Mouse (Mus musculus) kidney, embryonic 16.5 days (tissue): ENCODE measurements around the gene Ifi213. TPM values are rescaled to one million over a fixed set of nuclear protein-coding genes. Genes with fewer than 3 reads are reported as not detected.
"Not testable (repeated sequence)": the region's sequence is repeated elsewhere in the genome, so short reads cannot be mapped to it uniquely, and the experiment has no call there.

Experiments
- ATAC-seq: fragments of 200-750 bp; cut with Nextera tagmentation; 2 replicates; pipeline ENCODE4 v1.8.0; 2017; ENCODE audit warnings: moderate TSS enrichment; ENCODE audit not compliant: low FRiP score, low TSS enrichment
- H3K27ac ChIP-seq: fragments of 300-500 bp; sonication (generic); 2 replicates; pipeline ENCODE4 v1.5.1; 2014; ENCODE audit warnings: low read length
- H3K27me3 ChIP-seq: fragments of 300-500 bp; sonication (generic); 2 replicates; pipeline ENCODE4 v1.6.1; 2014; ENCODE audit warnings: low read length, control low read depth, mixed read lengths; ENCODE audit not compliant: insufficient read depth
- H3K36me3 ChIP-seq: fragments of 300-500 bp; sonication (generic); 2 replicates; pipeline ENCODE4 v1.6.1; 2014; ENCODE audit warnings: low read length, control low read depth, mixed read lengths; ENCODE audit not compliant: insufficient read depth
- H3K4me1 ChIP-seq: fragments of 300-500 bp; sonication (generic); 2 replicates; pipeline ENCODE4 v1.6.1; 2014; ENCODE audit warnings: low read length, control low read depth, mixed read lengths; ENCODE audit not compliant: insufficient read depth
- H3K4me2 ChIP-seq: fragments of 300-500 bp; sonication (generic); replicated peaks from 2 replicates; pipeline ENCODE4 v1.6.1; 2014; ENCODE audit warnings: low read depth, low read length
- H3K4me3 ChIP-seq: fragments of 300-500 bp; sonication (generic); 2 replicates; pipeline ENCODE4 v1.5.1; 2014; ENCODE audit warnings: mild to moderate bottlenecking, low read length
- H3K9ac ChIP-seq: fragments of 300-500 bp; sonication (generic); replicated peaks from 2 replicates; pipeline ENCODE4 v1.6.1; 2014; ENCODE audit warnings: low read length
- H3K9me3 ChIP-seq: fragments of 300-500 bp; sonication (generic); 2 replicates; pipeline ENCODE4 v1.6.1; 2016; ENCODE audit warnings: low read length, control low read depth
- WGBS: fragments of 180-500 bp; shearing (Covaris S2); extraction: QIAGEN DNeasy Blood & Tissue Kit; methylation state at CpG from one replicate; pipeline ENCODE4 v1.1.7; 2014; 5-methylcytosine and 5-hydroxymethylcytosine counted together
- polyA plus RNA-seq: library from polyadenylated mRNA; unstranded; fragments of >200 nt; fragmentation: Nextera tagmentation; extraction: Ambion mirVana; gene quantifications from 2 replicates; pipeline ENCODE4 v1.2.1, GENCODE M21; 2015

Gene Ifi213
- 0.26 TPM in 1 of 2 replicates, not detected in the other for polyA plus RNA-seq

DNA sequence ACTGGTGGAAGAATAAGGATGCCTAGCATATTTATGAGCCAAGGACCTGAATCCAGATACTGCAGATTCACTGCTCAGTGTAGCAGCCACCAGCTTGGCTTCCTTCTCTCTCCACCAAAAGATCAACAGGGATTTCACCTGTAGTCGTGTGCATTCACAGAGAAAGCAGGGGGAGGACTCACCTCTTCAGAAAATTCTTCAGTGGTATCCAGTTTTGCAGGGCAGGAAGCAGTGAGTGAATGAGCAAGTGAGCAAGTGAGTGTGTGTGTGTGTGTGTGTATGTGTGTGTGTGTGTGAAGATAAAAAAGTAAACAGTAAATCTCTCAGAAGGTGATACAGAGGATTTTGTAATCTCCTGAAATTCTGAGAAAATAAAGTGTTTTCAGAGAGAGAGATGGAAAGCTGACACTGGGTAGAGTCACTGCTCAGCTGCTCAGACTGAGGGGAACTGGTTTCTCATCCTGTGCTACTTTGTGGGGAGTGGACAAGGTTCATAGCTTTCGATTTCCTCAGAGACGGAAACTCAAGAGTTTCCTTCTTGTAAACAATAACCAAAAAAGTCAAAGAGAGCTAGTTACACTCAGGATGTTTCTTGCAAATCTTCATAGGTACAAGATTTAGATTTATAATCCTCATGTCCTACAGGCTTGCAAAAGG, at the start of gene Ifi213:
Gene Ifi213 (minus strand): TSS at position 437 of the 657 bp plus-strand sequence.
- H3K4me2 ChIP-seq, H3K27ac ChIP-seq, H3K36me3 ChIP-seq, H3K9ac ChIP-seq, H3K9me3 ChIP-seq, H3K4me3 ChIP-seq, H3K27me3 ChIP-seq, ATAC-seq, H3K4me1 ChIP-seq: not testable (repeated sequence)
- WGBS: 66% methylated on average over 3 of the region's 3 CpGs

DNA sequence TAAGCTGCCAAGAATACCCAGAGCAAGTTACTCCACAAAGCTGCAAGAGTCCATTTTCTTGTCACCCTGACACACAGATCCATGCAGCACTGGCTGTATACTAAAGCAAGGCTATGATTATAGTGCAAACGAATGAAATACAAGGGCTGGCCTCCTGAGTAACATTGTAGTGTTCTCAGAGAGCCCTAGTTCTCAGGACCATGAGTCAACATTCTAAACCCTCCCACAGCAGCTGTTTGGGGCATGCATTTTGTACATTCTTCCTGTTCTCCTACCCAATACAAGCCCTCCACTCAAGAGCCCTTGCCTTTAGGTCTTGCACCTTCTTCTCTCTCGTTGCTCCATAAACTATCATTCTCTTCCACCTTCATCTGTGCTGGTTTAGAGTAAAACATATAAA, 46.3 kb upstream of the Ifi213 start:
- no peak for ATAC-seq
- H3K36me3 ChIP-seq: no peaks in the 10 kb centered on the region
- WGBS: 78% methylated on average over 2 of the region's 2 CpGs
- no peaks in the 10 kb centered on the region for H3K9me3 ChIP-seq
- no peak overlapping the region for H3K4me2 ChIP-seq
- no peaks in the 10 kb centered on the region for H3K27me3 ChIP-seq
- H3K4me1 ChIP-seq: no peaks in the 10 kb centered on the region
- no peak overlapping the region for H3K27ac ChIP-seq
- H3K9ac ChIP-seq: no peak overlapping the region
- no peak overlapping the region for H3K4me3 ChIP-seq

- 84% methylated on average over 5 of the region's 5 CpGs for WGBS
- H3K27ac ChIP-seq: no peak overlapping the region
- H3K9me3 ChIP-seq: no peaks in the 10 kb centered on the region
- no peak overlapping the region for H3K9ac ChIP-seq
- ATAC-seq: no peak
- no peak overlapping the region for H3K4me3 ChIP-seq
- H3K4me1 ChIP-seq: no peaks in the 10 kb centered on the region
- H3K4me2 ChIP-seq: no peak overlapping the region
- no peaks in the 10 kb centered on the region for H3K36me3 ChIP-seq
- no peaks in the 10 kb centered on the region for H3K27me3 ChIP-seq
These were observed 35.0 kb upstream of the Ifi213 start for GRCm38 (mm10) chr1:173633969-173634645.

- H3K9ac ChIP-seq, H3K9me3 ChIP-seq, H3K4me3 ChIP-seq, H3K4me1 ChIP-seq, ATAC-seq, H3K27ac ChIP-seq, H3K4me2 ChIP-seq, H3K36me3 ChIP-seq, H3K27me3 ChIP-seq: not testable (repeated sequence)
- 87% methylated on average over 2 of the region's 2 CpGs for WGBS
These were observed 31.5 kb upstream of the Ifi213 start, which contains the start of gene Ifi209 for GRCm38 (mm10) chr1:173630622-173631021. Ifi209 (plus strand) TSS chr1:173630917.

GRCm38 (mm10) chr1:173626686-173627085, 27.6 kb upstream of the Ifi213 start:
- Histone ChIP-seq H3K4me3 (no peak overlapping the region), H3K9me3 (no peaks in the 10 kb centered on the region), H3K27me3 (no peaks in the 10 kb centered on the region), H3K36me3 (no peaks in the 10 kb centered on the region), H3K4me2 (no peak overlapping the region), H3K4me1 (no peaks in the 10 kb centered on the region), H3K27ac (no peak overlapping the region), H3K9ac (no peak overlapping the region)
- WGBS: 64% methylated on average over 2 of the region's 2 CpGs
- no peak for ATAC-seq

DNA sequence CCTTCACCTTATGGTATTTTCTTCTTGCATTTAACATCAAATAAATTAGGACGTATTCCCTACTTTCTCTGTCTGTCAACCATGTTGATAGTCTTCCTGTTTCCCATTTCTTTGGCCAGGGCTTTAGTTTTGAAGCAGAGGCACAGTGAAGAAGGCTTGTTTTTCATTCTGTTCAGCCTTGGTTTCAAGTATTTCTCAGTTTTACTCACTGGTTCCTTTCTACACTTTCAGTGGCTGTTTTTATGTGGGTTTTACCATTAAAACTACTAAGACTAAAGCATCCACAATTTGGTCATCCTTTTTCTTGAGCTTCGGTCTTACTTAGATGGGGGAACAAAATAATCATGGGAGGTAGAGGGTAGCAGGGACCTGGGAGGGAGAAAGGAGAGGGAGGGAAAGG, 25.0 kb upstream of the Ifi213 start:
- WGBS: 91% methylated on average over 2 of the region's 2 CpGs
- no peak overlapping the region for H3K4me2 ChIP-seq
- H3K4me1 ChIP-seq: no peaks in the 10 kb centered on the region
- no peak overlapping the region for H3K27ac ChIP-seq
- no peak overlapping the region for H3K9ac ChIP-seq
- H3K36me3 ChIP-seq: no peaks in the 10 kb centered on the region
- H3K4me3 ChIP-seq: no peak overlapping the region
- H3K9me3 ChIP-seq: no peaks in the 10 kb centered on the region
- H3K27me3 ChIP-seq: no peaks in the 10 kb centered on the region
- no peak for ATAC-seq

DNA sequence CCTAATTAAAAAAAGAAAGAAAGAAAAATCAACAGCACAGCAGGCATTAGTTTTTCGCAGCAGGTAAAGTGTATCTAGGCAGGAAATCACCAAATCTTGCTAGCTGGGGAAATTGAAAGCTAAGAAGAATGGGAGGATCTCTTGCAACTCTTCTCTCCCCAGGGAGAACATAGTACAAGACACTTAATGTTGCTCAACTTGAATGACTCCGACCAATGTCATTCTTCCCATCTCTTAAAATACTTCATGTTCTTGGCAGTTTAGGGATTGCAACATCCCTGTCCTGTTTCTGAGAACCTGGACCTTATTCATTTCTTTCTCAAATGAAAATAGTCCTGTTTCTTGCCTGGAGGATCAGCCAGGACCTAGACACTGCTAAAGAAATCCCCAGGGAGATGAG, 23.1 kb upstream of the Ifi213 start:
- H3K27me3 ChIP-seq, H3K4me3 ChIP-seq, H3K9me3 ChIP-seq, H3K4me1 ChIP-seq, H3K27ac ChIP-seq, H3K36me3 ChIP-seq, ATAC-seq, H3K9ac ChIP-seq, H3K4me2 ChIP-seq: not testable (repeated sequence)
- 91% methylated on average over 2 of the region's 2 CpGs for WGBS

- WGBS: 76% methylated on average over 3 of the region's 3 CpGs
- H3K27ac ChIP-seq, H3K4me3 ChIP-seq, H3K4me2 ChIP-seq, H3K9ac ChIP-seq, H3K27me3 ChIP-seq, H3K36me3 ChIP-seq, ATAC-seq, H3K4me1 ChIP-seq, H3K9me3 ChIP-seq: not testable (repeated sequence)
These were observed 11.2 kb upstream of the Ifi213 start for GRCm38 (mm10) chr1:173610291-173610690.

- not testable (repeated sequence) for ATAC-seq, H3K9me3 ChIP-seq, H3K27me3 ChIP-seq, H3K4me1 ChIP-seq, H3K4me3 ChIP-seq, H3K27ac ChIP-seq, H3K36me3 ChIP-seq, H3K4me2 ChIP-seq, H3K9ac ChIP-seq
- WGBS: 89% methylated on average over 2 of the region's 2 CpGs
These were observed 9.4 kb downstream of the Ifi213 start for GRCm38 (mm10) chr1:173589698-173590097.

DNA sequence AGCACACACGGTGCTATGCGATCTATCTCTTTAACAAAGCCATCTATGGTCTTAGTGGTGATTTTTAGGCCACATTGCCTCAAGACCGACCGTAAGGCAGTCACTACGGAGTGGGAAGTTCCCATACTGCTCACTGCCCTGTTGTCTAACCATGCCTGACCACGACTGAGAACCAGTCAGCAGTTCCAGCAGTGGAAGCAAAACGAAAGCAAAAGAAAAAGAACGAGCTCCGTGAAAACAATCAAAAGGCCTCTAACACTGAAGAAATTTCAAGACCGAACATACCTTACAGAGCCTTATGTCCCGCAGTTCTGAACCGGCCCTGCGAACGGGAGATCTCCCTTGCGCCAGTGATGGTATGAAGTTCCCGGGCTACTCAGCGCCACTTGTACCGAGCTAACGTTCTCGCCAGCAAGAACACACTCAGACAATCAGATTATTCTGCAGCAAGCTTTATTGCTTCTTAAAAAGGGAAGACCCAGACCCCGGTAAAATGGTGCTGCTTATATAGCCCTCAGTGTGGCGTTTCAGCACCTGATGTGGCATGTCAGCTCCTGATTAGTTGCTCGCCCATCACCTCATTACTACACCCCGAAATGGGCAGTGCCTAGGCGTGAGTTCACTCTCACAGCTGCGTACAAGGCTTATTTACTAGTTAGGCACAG, 19.0 kb downstream of the Ifi213 start:
- Histone ChIP-seq H3K27ac (no peak overlapping the region), H3K9ac (no peak overlapping the region), H3K4me1 (no peaks in the 10 kb centered on the region), H3K36me3 (no peaks in the 10 kb centered on the region), H3K4me2 (no peak overlapping the region), H3K4me3 (no peak overlapping the region), H3K9me3 (peaks cover 35% of the 10 kb centered on the region), H3K27me3 (no peaks in the 10 kb centered on the region)
- no peak for ATAC-seq
- 93% methylated on average over 26 of the region's 26 CpGs for WGBS
